Mouse (Mus musculus): ENCODE results near the gene Ccdc32. TPM values are rescaled to one million over a fixed set of nuclear protein-coding genes. Genes with fewer than 3 reads are reported as not detected.
A peak's percentile ranks its signal among the peaks of the same experiment; 100 is the strongest.

Gene Ccdc32
- 17.5 and 19.2 TPM in 2 replicates for polyA plus RNA-seq (2016; fragmentation: Nextera tagmentation; extraction: Ambion mirVana)

GRCm38 (mm10) chr2:119028941-119029551, at the start of gene Ccdc32:
Gene Ccdc32 (minus strand): TSS chr2:119029393.
- ATAC-seq = peak; percentile 83
- peak within 1 kb of the TSS; percentile 80 for H3K27ac ChIP-seq
- under 1% methylated on average over 28 of the region's 28 CpGs for WGBS (ENCODE audit: insufficient replicate concordance)
- H3K9ac ChIP-seq = peak within 1 kb of the TSS; percentile 77
- H3K36me3 ChIP-seq = peaks cover 24% of the 10 kb centered on the region
- H3K4me1 ChIP-seq = peaks cover 55% of the 10 kb centered on the region
- H3K27me3 ChIP-seq (replicated peaks) = peaks cover 6% of the 10 kb centered on the region; the same call in 1 of the 2 replicates
- no peaks in the 10 kb centered on the region for H3K9me3 ChIP-seq (replicated peaks)
- peak within 1 kb of the TSS; percentile 73 for H3K4me3 ChIP-seq
- peak within 1 kb of the TSS; percentile 80 for H3K4me2 ChIP-seq

- 86% methylated on average over 4 of the region's 4 CpGs for WGBS (ENCODE audit: insufficient replicate concordance)
- H3K36me3 ChIP-seq = peaks cover 95% of the 10 kb centered on the region
- H3K9ac ChIP-seq = no peak overlapping the region
- ATAC-seq = no peak
- no peaks in the 10 kb centered on the region for H3K4me1 ChIP-seq
- H3K9me3 ChIP-seq (replicated peaks) = no peaks in the 10 kb centered on the region
- no peaks in the 10 kb centered on the region for H3K27me3 ChIP-seq (replicated peaks)
- no peak overlapping the region for H3K4me2 ChIP-seq
- H3K27ac ChIP-seq = no peak overlapping the region
- H3K4me3 ChIP-seq = no peak overlapping the region
Observed at GRCm38 (mm10) chr2:119072397-119072796, 43.2 kb upstream of the Ccdc32 start.

GRCm38 (mm10) chr2:119060139-119060538, 30.9 kb upstream of the Ccdc32 start:
- Histone ChIP-seq H3K4me2 (no peak overlapping the region), H3K27me3 (replicated peaks) (no peaks in the 10 kb centered on the region), H3K27ac (no peak overlapping the region), H3K4me3 (no peak overlapping the region), H3K9ac (no peak overlapping the region), H3K9me3 (replicated peaks) (no peaks in the 10 kb centered on the region), H3K36me3 (peaks cover 64% of the 10 kb centered on the region), H3K4me1 (peaks cover 11% of the 10 kb centered on the region)
- 38% methylated on average over 2 of the region's 2 CpGs for WGBS (ENCODE audit: insufficient replicate concordance)
- peak; percentile 73 for ATAC-seq

GRCm38 (mm10) chr2:119050132-119050650, 21.0 kb upstream of the Ccdc32 start:
- Histone ChIP-seq H3K4me1 (peaks cover 49% of the 10 kb centered on the region), H3K27ac (no peak overlapping the region), H3K4me2 (peak overlapping the region; percentile 10; the same call in 1 of the 2 replicates), H3K36me3 (peaks cover 26% of the 10 kb centered on the region), H3K4me3 (no peak overlapping the region), H3K9ac (no peak overlapping the region), H3K27me3 (replicated peaks) (no peaks in the 10 kb centered on the region), H3K9me3 (replicated peaks) (no peaks in the 10 kb centered on the region)
- no peak for ATAC-seq
- WGBS (ENCODE audit: insufficient replicate concordance) = 66% methylated on average over 4 of the region's 4 CpGs

GRCm38 (mm10) chr2:119047849-119048248, 18.7 kb upstream of the Ccdc32 start:
- peak overlapping the region; percentile 94 for H3K27ac ChIP-seq
- ATAC-seq = no peak
- no peaks in the 10 kb centered on the region for H3K27me3 ChIP-seq (replicated peaks)

GRCm38 (mm10) chr2:119046649-119047611, 17.7 kb upstream of the Ccdc32 start, which contains the start of gene Knl1:
Gene Knl1 (plus strand): TSS chr2:119047119.
- Histone ChIP-seq H3K27me3 (replicated peaks) (no peaks in the 10 kb centered on the region), H3K27ac (peak within 1 kb of the TSS; percentile 94), H3K4me3 (peak within 1 kb of the TSS; percentile 92), H3K4me1 (peaks cover 41% of the 10 kb centered on the region), H3K4me2 (peak within 1 kb of the TSS; percentile 73), H3K9ac (peak within 1 kb of the TSS; percentile 89), H3K9me3 (replicated peaks) (no peaks in the 10 kb centered on the region), H3K36me3 (peaks cover 14% of the 10 kb centered on the region)
- WGBS (ENCODE audit: insufficient replicate concordance) = under 1% methylated on average over 77 of the region's 77 CpGs
- ATAC-seq = peak; percentile 95

More at GRCm38 (mm10) chr2:119047849-119048248, 18.7 kb upstream of the Ccdc32 start:
- Histone ChIP-seq H3K4me3 (peak overlapping the region; percentile 92), H3K36me3 (peaks cover 14% of the 10 kb centered on the region), H3K9me3 (replicated peaks) (no peaks in the 10 kb centered on the region), H3K4me2 (peak overlapping the region; percentile 73), H3K4me1 (peaks cover 44% of the 10 kb centered on the region), H3K9ac (peak overlapping the region; percentile 89)
- WGBS (ENCODE audit: insufficient replicate concordance) = 7% methylated on average over 4 of the region's 4 CpGs

GRCm38 (mm10) chr2:119045163-119045562, 16.0 kb upstream of the Ccdc32 start:
- Histone ChIP-seq H3K4me2 (no peak overlapping the region), H3K4me1 (peaks cover 29% of the 10 kb centered on the region), H3K27ac (no peak overlapping the region), H3K9me3 (replicated peaks) (no peaks in the 10 kb centered on the region), H3K36me3 (peaks cover 18% of the 10 kb centered on the region), H3K9ac (no peak overlapping the region), H3K4me3 (no peak overlapping the region), H3K27me3 (replicated peaks) (no peaks in the 10 kb centered on the region)
- WGBS (ENCODE audit: insufficient replicate concordance) = 74% methylated on average over 2 of the region's 2 CpGs
- ATAC-seq = no peak

- Histone ChIP-seq H3K9ac (no peak overlapping the region), H3K4me1 (peaks cover 19% of the 10 kb centered on the region), H3K27ac (no peak overlapping the region), H3K9me3 (replicated peaks) (no peaks in the 10 kb centered on the region), H3K4me2 (no peak overlapping the region), H3K27me3 (replicated peaks) (no peaks in the 10 kb centered on the region), H3K4me3 (no peak overlapping the region), H3K36me3 (peaks cover 53% of the 10 kb centered on the region)
- WGBS (ENCODE audit: insufficient replicate concordance) = 41% methylated on average over 4 of the region's 4 CpGs
- ATAC-seq = no peak
Observed at GRCm38 (mm10) chr2:119040882-119041281, 11.7 kb upstream of the Ccdc32 start.

GRCm38 (mm10) chr2:119035397-119035745, 6.2 kb upstream of the Ccdc32 start:
- 10% methylated on average over 7 of the region's 7 CpGs for WGBS (ENCODE audit: insufficient replicate concordance)
- Histone ChIP-seq H3K4me2 (peak overlapping the region; percentile 85), H3K4me1 (peaks cover 30% of the 10 kb centered on the region), H3K9me3 (replicated peaks) (no peaks in the 10 kb centered on the region), H3K27me3 (replicated peaks) (peaks cover 6% of the 10 kb centered on the region; the same call in 1 of the 2 replicates), H3K36me3 (peaks cover 36% of the 10 kb centered on the region), H3K9ac (peak overlapping the region; percentile 80), H3K4me3 (peak overlapping the region; percentile 76), H3K27ac (peak overlapping the region; percentile 82)
- ATAC-seq = no peak

GRCm38 (mm10) chr2:119034656-119035396, 5.6 kb upstream of the Ccdc32 start, which contains the start of gene Rpusd2:
Gene Rpusd2 (plus strand): TSS chr2:119034790.
- ATAC-seq = peak; percentile 94
- Histone ChIP-seq H3K9ac (peak within 1 kb of the TSS; percentile 80), H3K4me1 (peaks cover 30% of the 10 kb centered on the region), H3K9me3 (replicated peaks) (no peaks in the 10 kb centered on the region), H3K4me2 (peak within 1 kb of the TSS; percentile 85), H3K27ac (peak within 1 kb of the TSS; percentile 82), H3K4me3 (peak within 1 kb of the TSS; percentile 76), H3K27me3 (replicated peaks) (peaks cover 6% of the 10 kb centered on the region; the same call in 1 of the 2 replicates), H3K36me3 (peaks cover 32% of the 10 kb centered on the region)
- WGBS (ENCODE audit: insufficient replicate concordance) = under 1% methylated on average over 49 of the region's 49 CpGs

GRCm38 (mm10) chr2:119032191-119032590, 3.0 kb upstream of the Ccdc32 start:
- peaks cover 41% of the 10 kb centered on the region for H3K4me1 ChIP-seq
- H3K36me3 ChIP-seq = peaks cover 6% of the 10 kb centered on the region
- no peak overlapping the region for H3K4me2 ChIP-seq
- ATAC-seq = no peak
- no peak overlapping the region for H3K4me3 ChIP-seq
- no peak overlapping the region for H3K9ac ChIP-seq
- peaks cover 6% of the 10 kb centered on the region; the same call in 1 of the 2 replicates for H3K27me3 ChIP-seq (replicated peaks)
- H3K9me3 ChIP-seq (replicated peaks) = no peaks in the 10 kb centered on the region
- 31% methylated on average over 4 of the region's 4 CpGs for whole genome bisulfite sequencing (ENCODE audit: insufficient replicate concordance)
- no peak overlapping the region for H3K27ac ChIP-seq
